Mouse (Mus musculus): ENCODE data around the gene Fam19a3. TPM values are rescaled to one million over a fixed set of nuclear protein-coding genes. Genes with fewer than 3 reads are reported as not detected.
"Not testable (repeated sequence)": the region's sequence is repeated elsewhere in the genome, so short reads cannot be mapped to it uniquely, and the experiment has no call there.

Gene Fam19a3
- polyA plus RNA-seq, 1 experiment, result 0.54 TPM

GRCm38 (mm10) chr3:104770035-104770434, 11.6 kb downstream of the Fam19a3 start:
- no peak overlapping the region for H3K27ac ChIP-seq (ENCODE audit: control insufficient read depth, insufficient read depth, low read length)
- no peak overlapping the region for H3K4me3 ChIP-seq (ENCODE audit: control insufficient read depth, insufficient read depth, low read length)
- H3K27me3 ChIP-seq (ENCODE audit: control insufficient read depth, insufficient read depth, low read length), result no peaks in the 10 kb centered on the region
- peak; percentile 47 for DNase-seq
- TF ChIP-seq CTCF (IDR thresholded peaks at IDR 0.05; ENCODE audit: borderline replicate concordance, control insufficient read depth, extremely low read depth, insufficient read depth, low read length, poor library complexity) (0 out of 2 replicates have a peak, but pooled peaks have one; percentile 36), POLR2A (IDR thresholded peaks at IDR 0.05; ENCODE audit: control insufficient read depth, extremely low read depth, insufficient read depth, low read length, poor library complexity) (no peak)
- H3K36me3 ChIP-seq (ENCODE audit: control insufficient read depth, insufficient read depth, low read length), result no peaks in the 10 kb centered on the region
- WGBS, result 85% methylated on average over 10 of the region's 10 CpGs
- peaks cover 12% of the 10 kb centered on the region for H3K4me1 ChIP-seq (replicated peaks; ENCODE audit: control insufficient read depth, insufficient read depth, low read length)

DNA sequence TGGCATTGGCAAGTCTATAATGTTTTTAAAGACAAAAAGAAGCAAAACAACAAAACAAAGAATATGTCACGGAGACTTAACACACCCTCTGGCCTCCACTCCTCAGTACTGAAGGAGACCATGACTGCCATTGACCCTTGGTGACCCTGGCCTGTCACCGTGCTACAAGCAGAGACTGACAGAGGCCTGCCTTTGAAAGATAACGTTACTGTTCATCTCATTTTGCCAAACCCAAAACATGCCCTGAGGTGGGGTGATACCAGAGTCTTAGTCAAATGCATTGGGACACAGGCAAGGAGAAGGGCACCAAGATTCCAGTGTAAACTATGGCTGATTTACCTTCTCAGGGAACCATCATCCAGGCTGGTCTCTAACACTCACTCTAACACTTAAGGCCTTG, 12.5 kb downstream of the Fam19a3 start:
- Histone ChIP-seq H3K27me3 (ENCODE audit: control insufficient read depth, insufficient read depth, low read length) (no peaks in the 10 kb centered on the region), H3K4me3 (ENCODE audit: control insufficient read depth, insufficient read depth, low read length) (no peak overlapping the region), H3K4me1 (replicated peaks; ENCODE audit: control insufficient read depth, insufficient read depth, low read length) (peaks cover 12% of the 10 kb centered on the region), H3K27ac (ENCODE audit: control insufficient read depth, insufficient read depth, low read length) (no peak overlapping the region), H3K36me3 (ENCODE audit: control insufficient read depth, insufficient read depth, low read length) (no peaks in the 10 kb centered on the region)
- DNase-seq, result no peak
- 94% methylated on average over 3 of the region's 3 CpGs for WGBS
- TF ChIP-seq POLR2A (IDR thresholded peaks at IDR 0.05; ENCODE audit: control insufficient read depth, extremely low read depth, insufficient read depth, low read length, poor library complexity), result no peak
- TF ChIP-seq CTCF (IDR thresholded peaks at IDR 0.05; ENCODE audit: borderline replicate concordance, control insufficient read depth, extremely low read depth, insufficient read depth, low read length, poor library complexity), result no peak

DNA sequence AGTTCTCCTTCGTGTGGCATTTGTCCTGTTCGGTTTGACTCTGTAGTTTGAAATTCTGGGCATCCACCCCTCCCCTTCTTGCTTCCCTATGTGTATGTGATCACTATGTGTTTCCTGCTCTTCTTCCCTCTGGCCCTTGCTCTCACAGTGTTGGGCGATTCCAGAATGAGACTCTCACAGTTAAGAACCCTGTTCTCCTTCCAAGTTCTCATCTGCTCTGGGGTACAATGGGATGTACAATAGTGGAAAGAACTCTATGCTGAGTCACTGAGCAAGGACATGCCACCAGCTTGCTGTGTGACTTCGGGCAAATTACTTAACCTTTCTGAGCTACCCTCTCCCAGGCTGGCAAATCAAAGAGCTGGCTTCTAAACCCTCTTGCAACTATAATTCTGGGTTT, 13.9 kb downstream of the Fam19a3 start:
- H3K27ac ChIP-seq (ENCODE audit: control insufficient read depth, insufficient read depth, low read length), result no peak overlapping the region
- WGBS, result 78% methylated on average over 4 of the region's 4 CpGs
- H3K36me3 ChIP-seq (ENCODE audit: control insufficient read depth, insufficient read depth, low read length), result no peaks in the 10 kb centered on the region
- no peak for TF ChIP-seq CTCF (IDR thresholded peaks at IDR 0.05; ENCODE audit: borderline replicate concordance, control insufficient read depth, extremely low read depth, insufficient read depth, low read length, poor library complexity)
- no peak for TF ChIP-seq POLR2A (IDR thresholded peaks at IDR 0.05; ENCODE audit: control insufficient read depth, extremely low read depth, insufficient read depth, low read length, poor library complexity)
- peaks cover 12% of the 10 kb centered on the region for H3K4me1 ChIP-seq (replicated peaks; ENCODE audit: control insufficient read depth, insufficient read depth, low read length)
- H3K27me3 ChIP-seq (ENCODE audit: control insufficient read depth, insufficient read depth, low read length), result no peaks in the 10 kb centered on the region
- H3K4me3 ChIP-seq (ENCODE audit: control insufficient read depth, insufficient read depth, low read length), result no peak overlapping the region
- DNase-seq, result no peak

DNA sequence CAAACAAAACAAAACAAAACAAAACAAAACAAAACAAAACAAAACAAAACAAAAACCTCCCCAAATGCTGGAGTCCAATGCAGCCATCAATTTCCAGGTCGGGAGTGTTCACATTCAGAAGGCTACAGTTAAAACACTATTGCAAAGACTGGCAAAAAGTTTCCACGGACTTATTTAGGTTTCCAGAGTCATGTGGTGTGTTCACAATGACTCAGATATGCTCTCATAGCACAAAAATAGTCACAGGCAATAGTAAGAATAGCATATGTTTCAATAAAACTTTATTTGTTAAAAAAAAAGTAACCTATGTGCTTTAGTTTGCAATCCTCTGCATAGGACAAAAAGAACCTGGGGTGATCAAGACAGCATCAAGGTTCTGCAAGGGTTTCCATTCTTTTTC, 14.5 kb downstream of the Fam19a3 start:
- DNase-seq, result no peak
- Histone ChIP-seq H3K36me3 (ENCODE audit: control insufficient read depth, insufficient read depth, low read length) (no peaks in the 10 kb centered on the region), H3K4me1 (replicated peaks; ENCODE audit: control insufficient read depth, insufficient read depth, low read length) (peaks cover 10% of the 10 kb centered on the region), H3K27me3 (ENCODE audit: control insufficient read depth, insufficient read depth, low read length) (no peaks in the 10 kb centered on the region), H3K4me3 (ENCODE audit: control insufficient read depth, insufficient read depth, low read length) (no peak overlapping the region), H3K27ac (ENCODE audit: control insufficient read depth, insufficient read depth, low read length) (no peak overlapping the region)
- no peak for TF ChIP-seq CTCF (IDR thresholded peaks at IDR 0.05; ENCODE audit: borderline replicate concordance, control insufficient read depth, extremely low read depth, insufficient read depth, low read length, poor library complexity)
- TF ChIP-seq POLR2A (IDR thresholded peaks at IDR 0.05; ENCODE audit: control insufficient read depth, extremely low read depth, insufficient read depth, low read length, poor library complexity), result no peak
- 61% methylated on average over 2 of the region's 2 CpGs for WGBS

DNA sequence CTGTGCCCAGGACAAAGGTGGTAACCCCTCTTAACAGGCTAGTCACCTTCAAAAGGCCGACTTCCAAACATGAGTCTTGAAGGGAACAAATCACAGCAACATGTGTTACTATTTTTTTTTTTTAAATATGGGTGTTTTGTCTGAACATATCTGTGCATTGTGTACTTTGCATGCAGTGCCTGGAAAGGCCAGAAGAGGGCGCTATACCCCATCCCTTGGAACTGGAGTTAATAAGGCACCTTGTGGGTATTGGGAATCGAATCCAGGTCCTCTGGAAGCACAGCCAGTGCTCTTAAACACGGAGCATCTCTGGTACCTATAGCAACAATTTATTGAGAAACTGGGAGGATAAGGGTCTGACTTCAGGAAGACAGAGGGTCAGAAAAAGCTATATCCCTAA, 16.6 kb downstream of the Fam19a3 start:
- H3K27ac ChIP-seq (ENCODE audit: control insufficient read depth, insufficient read depth, low read length), result no peak overlapping the region
- WGBS, result 18% methylated on average over 4 of the region's 4 CpGs
- TF ChIP-seq CTCF (IDR thresholded peaks at IDR 0.05; ENCODE audit: borderline replicate concordance, control insufficient read depth, extremely low read depth, insufficient read depth, low read length, poor library complexity), result no peak
- TF ChIP-seq POLR2A (IDR thresholded peaks at IDR 0.05; ENCODE audit: control insufficient read depth, extremely low read depth, insufficient read depth, low read length, poor library complexity), result no peak
- no peaks in the 10 kb centered on the region for H3K4me1 ChIP-seq (replicated peaks; ENCODE audit: control insufficient read depth, insufficient read depth, low read length)
- no peak overlapping the region for H3K4me3 ChIP-seq (ENCODE audit: control insufficient read depth, insufficient read depth, low read length)
- no peaks in the 10 kb centered on the region for H3K36me3 ChIP-seq (ENCODE audit: control insufficient read depth, insufficient read depth, low read length)
- no peaks in the 10 kb centered on the region for H3K27me3 ChIP-seq (ENCODE audit: control insufficient read depth, insufficient read depth, low read length)
- DNase-seq, result no peak

DNA sequence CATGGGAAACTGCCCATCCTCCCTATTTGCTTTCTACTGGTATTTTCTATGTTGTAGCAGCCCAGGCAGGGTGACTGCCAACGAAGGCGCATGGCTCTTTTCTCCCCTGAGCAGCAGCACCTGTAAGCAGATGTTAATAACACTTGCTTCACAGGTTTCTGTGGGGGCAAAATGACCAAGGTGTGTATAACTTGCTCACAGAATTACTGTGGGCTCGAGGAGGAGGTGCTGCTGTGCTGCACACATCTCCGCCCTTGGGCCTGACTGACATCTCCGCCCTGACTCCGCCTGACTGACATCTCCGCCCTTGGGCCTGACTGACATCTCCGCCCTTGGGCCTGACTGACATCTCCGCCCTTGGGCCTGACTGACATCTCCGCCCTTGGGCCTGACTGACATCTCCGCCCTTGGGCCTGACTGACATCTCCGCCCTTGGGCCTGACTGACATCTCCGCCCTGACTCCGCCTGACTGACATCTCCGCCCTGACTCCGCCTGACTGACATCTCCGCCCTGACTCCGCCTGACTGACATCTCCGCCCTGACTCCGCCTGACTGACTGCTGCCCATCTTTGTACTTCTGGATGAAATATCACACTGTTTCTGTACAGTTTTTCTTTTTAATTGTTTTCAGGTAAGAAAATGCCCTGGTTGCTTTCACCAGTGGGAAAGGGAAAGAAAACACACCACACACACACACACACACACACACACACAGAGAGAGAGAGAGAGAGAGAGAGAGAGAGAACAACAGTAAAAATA, 19.4 kb downstream of the Fam19a3 start:
- H3K36me3 ChIP-seq (ENCODE audit: control insufficient read depth, insufficient read depth, low read length); H3K27ac ChIP-seq (ENCODE audit: control insufficient read depth, insufficient read depth, low read length); H3K4me3 ChIP-seq (ENCODE audit: control insufficient read depth, insufficient read depth, low read length); H3K4me1 ChIP-seq (replicated peaks; ENCODE audit: control insufficient read depth, insufficient read depth, low read length); H3K27me3 ChIP-seq (ENCODE audit: control insufficient read depth, insufficient read depth, low read length); DNase-seq: not testable (repeated sequence)
- WGBS, result 80% methylated on average over 20 of the region's 20 CpGs

DNA sequence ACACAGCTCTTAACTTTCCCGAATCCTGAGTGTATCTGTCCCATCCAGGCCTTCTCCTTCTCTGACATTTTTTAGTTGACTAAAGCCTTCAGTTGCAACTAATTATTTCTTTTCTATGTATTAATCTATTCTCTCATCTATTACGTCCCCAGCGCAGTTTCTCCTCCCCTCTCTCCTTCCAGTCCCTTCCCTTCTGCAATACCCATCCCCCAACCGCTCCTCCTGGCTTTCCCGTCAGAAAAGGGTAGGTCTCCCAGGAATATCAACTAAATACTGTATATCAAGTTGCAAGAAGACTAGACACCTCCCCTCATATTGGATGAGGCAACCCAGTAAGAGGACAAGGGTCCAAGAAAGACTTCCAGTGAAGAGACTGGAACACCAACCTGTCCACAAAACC, 22.8 kb downstream of the Fam19a3 start:
- no peak for DNase-seq
- TF ChIP-seq CTCF (IDR thresholded peaks at IDR 0.05; ENCODE audit: borderline replicate concordance, control insufficient read depth, extremely low read depth, insufficient read depth, low read length, poor library complexity), result no peak
- TF ChIP-seq POLR2A (IDR thresholded peaks at IDR 0.05; ENCODE audit: control insufficient read depth, extremely low read depth, insufficient read depth, low read length, poor library complexity), result no peak
- no peak overlapping the region for H3K27ac ChIP-seq (ENCODE audit: control insufficient read depth, insufficient read depth, low read length)
- H3K4me3 ChIP-seq (ENCODE audit: control insufficient read depth, insufficient read depth, low read length), result no peak overlapping the region
- 51% methylated on average over 5 of the region's 5 CpGs for WGBS
- no peaks in the 10 kb centered on the region for H3K36me3 ChIP-seq (ENCODE audit: control insufficient read depth, insufficient read depth, low read length)
- no peaks in the 10 kb centered on the region; the same call in 1 of the 2 replicates for H3K27me3 ChIP-seq (ENCODE audit: control insufficient read depth, insufficient read depth, low read length)
- no peaks in the 10 kb centered on the region; the same call in 1 of the 2 replicates for H3K4me1 ChIP-seq (replicated peaks; ENCODE audit: control insufficient read depth, insufficient read depth, low read length)

Data from thymus, adult 2 months (tissue).